Mouse (Mus musculus) CH12F3 (cell line): ENCODE data around the gene Glyr1.

Experiments used
- in situ Hi-C: fragments of 300-500 bp; cut with MboI; formaldehyde crosslinking; loops from 2 replicates; pipeline ENCODE4 v1.14.3; 2020; ENCODE audit warnings: low sequenced_read_pairs

The Glyr1 gene

DNA sequence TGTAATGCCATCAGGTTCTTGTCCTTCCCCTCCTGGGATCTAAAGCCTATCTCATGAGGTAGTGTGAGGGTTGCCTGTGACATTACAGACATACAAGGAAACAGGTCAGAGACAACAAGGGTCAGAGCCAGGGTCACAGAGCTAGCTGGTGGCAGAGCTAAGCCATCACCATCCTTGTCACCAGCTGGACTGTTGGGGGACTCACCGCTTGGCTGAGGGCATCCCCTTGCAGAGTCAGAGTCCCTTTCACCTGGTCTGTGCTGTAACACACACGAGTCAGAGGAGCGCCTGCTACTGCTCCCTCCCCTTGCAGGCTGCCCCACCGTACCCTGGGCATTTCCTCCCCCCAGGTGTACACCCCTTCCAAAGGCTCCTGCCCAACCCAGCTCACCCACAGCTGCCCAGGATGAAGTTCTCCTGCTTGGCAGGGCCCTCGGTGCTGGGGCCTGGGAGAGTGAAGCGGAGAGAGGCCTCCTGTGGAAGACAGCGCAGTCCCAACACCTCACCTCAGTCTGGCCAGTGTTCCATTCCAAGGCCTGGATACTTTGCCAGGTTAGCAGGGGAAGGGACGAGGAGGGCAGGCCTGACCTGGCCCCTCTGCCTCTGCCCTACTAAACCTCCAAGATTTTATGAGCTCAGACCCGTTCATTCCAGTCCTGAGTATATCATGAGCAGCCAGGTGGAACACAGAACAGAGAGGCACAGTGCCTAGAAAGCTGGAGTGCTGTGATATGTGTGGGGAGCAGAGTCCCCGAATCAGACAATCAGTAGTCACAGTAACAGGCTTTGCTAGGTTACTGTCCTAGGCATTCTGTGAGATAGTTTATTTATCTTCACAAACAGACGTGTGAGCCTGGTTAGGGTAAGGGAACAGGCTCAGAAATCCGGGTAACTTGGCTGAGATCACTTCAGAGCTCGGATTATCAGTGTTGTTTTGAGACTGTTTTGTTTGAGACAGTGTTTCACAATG, 37.3 kb downstream of the Glyr1 start:
- in situ Hi-C loops, result no loop called here

DNA sequence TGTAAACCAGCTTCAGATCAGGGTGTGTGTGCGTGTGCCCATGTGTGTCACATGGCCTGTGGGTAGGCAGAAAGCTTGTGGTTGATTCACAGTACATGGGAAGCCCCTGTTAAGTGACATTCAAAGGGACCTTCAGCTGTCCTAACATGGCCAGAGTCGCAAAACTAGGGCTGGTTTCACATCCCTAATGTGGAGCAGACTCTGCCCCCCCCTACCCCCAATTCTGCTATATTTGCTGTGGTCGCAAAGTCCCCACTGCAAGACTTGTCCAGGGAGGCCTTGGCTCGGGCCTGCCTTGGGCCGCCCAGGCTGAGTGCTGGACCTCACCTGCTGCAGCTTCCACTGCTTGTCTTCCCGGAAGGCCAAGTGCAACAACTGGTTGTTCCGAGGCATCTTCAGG, 38.4 kb downstream of the Glyr1 start:
- in situ Hi-C loops, result no loop called here

- in situ Hi-C loops, result no loop called here
Measured at GRCm38 (mm10) chr16:5010371-5010935, 39.2 kb downstream of the Glyr1 start.

- in situ Hi-C loops, result no loop called here
Measured at GRCm38 (mm10) chr16:5008076-5008475, 41.6 kb downstream of the Glyr1 start.

DNA sequence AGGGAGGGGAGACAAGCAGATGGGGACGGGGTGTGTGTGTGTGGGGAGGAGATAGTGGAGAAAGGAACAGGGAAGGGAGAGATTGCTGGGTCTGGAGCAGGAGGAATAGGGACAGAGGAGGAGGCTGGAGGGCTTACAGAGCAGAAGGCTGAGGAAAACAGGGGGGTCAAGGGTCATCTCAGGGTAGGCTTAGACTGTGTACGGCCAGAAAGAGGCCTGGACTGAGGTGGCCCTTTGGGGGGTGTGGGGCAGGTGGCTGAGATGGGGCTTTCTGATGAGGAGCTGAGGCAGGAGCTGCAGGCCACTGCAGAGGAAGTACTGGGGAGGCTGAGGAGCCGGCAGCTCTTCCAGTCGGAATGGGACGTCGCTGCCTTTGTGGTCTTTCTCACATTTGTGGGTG, 42.2 kb downstream of the Glyr1 start:
- in situ Hi-C loops, result no loop called here

GRCm38 (mm10) chr16:5007067-5007466, 42.6 kb downstream of the Glyr1 start, which contains the start of gene Smim22:
Gene Smim22 (plus strand): TSS chr16:5007288.
- in situ Hi-C loops, result no loop called here

GRCm38 (mm10) chr16:5000611-5001010, 49.1 kb downstream of the Glyr1 start:
- in situ Hi-C loops, result no loop called here

- in situ Hi-C loops, result no loop called here
Measured at GRCm38 (mm10) chr16:4998984-4999383, 50.7 kb downstream of the Glyr1 start.

GRCm38 (mm10) chr16:4997553-4997952, 52.1 kb downstream of the Glyr1 start, which contains the start of gene Sept12:
Gene Sept12 (minus strand): TSS chr16:4997852.
- in situ Hi-C loops, result no loop called here

DNA sequence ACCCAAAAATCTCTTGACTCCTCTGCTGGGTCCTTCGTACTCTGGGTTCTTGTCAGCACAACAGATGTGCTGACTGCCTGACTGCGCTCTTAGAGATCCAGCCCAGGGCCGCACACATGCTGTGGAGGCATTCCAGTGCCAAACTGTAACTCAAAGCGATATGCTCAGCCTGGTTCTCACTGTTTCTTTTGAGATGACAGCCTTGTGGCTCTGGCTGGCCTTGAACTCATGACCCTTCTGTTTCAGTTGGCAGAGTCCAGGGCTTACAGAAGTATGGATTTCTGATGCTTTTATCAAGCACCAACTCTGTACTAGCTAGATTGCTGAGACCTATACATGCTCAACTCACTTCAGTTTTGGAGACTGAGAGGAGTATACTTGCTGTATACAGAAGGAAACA, 56.4 kb downstream of the Glyr1 start:
- in situ Hi-C loops, result no loop called here

DNA sequence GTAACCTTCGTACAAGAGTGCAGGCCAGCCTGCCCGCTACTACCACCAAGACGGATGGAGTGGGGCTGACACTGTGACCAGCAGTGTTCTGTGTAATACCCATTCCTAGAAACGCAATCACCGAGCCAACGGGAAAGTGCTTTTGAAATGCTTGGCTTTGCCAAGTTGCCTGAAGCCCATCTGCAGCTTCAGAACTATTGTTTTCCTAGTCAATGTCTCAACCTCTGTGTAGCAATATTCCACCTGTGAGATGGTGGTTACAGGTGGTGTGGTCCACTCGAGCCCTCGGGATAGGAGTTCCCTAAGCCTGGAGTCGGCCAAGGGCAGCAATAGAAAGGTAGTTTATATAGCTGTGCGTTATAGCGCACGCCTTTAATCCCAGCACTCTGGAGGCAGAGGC, 64.9 kb downstream of the Glyr1 start:
- in situ Hi-C loops, result no loop called here

DNA sequence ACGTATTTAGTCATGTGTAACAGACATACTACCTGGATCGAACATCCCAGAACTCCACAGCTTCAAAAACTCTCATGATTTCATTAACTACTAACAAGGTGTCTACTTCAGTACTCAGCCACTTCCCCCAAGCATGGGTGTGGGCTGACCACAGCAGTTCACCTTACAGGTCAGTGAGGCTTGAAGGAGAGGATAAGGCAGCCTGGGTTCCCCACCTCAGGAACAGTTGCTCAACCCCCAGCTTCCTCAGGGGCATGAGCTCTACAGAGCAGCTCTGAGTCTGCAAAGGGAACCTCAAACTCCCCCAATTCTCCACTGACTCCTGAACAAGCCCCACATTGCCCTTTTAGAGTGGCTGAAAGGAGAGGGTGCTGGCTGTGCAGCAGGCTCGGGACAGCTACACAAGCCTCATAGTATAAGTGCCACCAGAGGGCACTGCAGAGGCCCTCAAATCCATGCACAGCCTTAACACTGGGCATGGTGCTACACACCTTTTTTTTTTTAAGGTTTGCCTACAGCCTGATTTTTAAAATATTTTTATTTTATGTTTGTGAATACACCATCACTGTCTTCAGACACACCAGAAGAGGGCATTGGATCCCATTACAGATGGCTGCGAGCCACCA, 69.8 kb downstream of the Glyr1 start:
- in situ Hi-C loops, result no loop called here

DNA sequence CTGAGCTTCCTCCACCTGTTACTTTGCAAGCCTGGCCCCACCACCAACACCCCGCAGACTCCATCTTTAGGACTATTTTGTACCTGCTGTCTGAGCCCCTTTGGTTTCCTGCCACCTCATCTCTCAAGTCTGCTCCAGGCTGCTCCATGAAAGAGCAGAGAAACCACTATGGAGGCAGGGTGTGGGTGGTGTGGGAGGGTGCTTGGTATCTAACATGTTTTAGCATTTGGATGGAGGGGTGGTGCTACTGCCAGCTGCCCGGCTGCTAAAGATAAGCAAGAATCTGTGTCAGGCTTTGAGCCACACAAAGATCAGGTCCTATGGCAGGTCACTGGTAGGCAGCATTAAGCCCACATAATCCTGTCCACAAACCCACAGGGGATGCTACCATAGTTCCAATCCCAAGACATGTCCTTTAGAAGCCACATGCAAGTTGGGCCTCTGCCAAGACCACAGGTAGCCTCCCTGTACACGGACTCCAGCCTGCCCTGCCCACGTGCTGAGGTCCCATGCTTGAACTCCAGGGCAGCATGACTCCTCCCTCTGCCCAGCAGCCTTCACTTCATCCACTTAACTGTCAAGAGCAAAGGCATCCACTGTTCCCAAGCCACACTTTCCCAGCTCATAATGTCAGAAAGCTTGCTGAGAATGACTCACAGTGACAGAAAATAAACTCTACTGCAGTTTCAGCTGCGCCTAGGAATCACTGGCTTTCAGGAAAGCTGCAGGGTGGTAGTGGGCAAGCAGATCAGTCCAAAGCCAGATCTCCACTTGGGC, 71.2 kb downstream of the Glyr1 start:
- in situ Hi-C loops, result no loop called here

DNA sequence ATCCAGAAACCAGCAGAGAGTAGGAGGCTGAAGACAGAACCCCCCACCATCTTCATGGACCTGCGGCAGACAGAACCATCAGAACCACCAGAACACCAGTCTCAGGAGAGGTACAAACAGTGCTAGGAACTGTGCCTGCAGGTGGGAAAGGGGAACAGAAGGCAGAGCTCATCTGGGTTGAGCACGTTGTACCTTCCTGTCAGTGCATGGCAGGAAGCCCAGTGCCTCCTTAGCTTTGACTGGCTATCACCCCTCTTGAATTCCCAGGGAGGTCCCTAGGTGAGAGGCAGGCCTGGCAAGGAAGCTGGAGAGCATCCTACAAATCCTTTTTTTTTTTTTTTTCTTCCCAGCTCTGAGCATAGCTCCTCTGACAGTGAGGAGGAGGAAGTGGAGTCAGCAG, 73.5 kb downstream of the Glyr1 start:
- in situ Hi-C loops, result no loop called here

DNA sequence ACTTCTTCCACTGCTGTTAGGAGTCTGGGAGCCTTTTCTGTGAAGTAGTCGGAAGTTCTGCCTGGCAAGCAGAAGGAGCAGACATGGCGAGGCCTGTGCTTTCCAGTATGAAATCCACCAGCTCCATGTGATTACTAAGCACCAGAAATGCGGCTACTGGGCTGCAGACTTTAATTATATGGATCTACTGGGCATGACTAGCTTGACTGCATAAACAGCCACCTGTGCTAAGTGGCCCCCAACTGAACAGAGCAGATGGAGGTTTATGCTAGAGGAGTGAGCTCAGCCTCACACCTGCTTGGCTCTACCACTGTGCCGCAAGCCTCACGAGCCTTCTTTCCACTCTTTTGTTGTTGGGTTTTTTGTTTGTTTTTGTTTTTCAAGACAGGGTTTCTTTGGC, 75.1 kb downstream of the Glyr1 start:
- in situ Hi-C loops, result no loop called here

GRCm38 (mm10) chr16:4971626-4972025, 78.0 kb downstream of the Glyr1 start:
- in situ Hi-C loops, result no loop called here

- in situ Hi-C loops, result no loop called here
Measured at GRCm38 (mm10) chr16:4969055-4969843, 80.4 kb downstream of the Glyr1 start.

DNA sequence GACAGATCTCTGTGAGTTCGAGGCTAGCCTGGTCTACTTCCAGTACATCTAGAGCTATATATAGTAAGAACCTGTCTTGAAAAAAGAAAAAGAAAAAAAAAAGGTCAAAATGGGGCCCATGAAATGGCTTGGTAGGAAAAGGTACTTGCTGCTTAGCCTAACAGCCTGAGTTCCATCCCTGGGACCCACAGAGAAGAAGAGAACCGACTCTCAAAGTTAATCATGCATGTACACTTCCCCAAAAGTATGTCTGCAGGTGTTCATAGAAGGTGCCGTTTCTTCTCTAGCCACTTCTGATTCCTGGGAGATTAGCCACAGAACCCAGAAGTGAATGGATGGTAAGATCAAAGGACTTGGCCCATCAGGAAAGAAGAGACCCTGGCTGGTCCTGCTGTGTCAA, 81.2 kb downstream of the Glyr1 start:
- in situ Hi-C loops, result no loop called here

- in situ Hi-C loops, result no loop called here
Measured at GRCm38 (mm10) chr16:4965392-4966129, 84.1 kb downstream of the Glyr1 start.
